8 mouse cellular contexts compared by ENCODE assay signal in genomic region chr7:46181590-46181989, GRCm38 (mm10). TPM values are rescaled to one million over a fixed set of nuclear protein-coding genes. Genes with fewer than 3 reads are reported as not detected.
DNase-seq lines count a peak whose midpoint lies in the region; ATAC-seq lines count a peak whose summit lies in the region.

No protein-coding gene starts in this region.

- H3K4me3 ChIP-seq in kidney, embryonic 16.5 days (ENCODE audit: low read length) = no peak overlapping the region

- no peaks in the 10 kb centered on the region for H3K36me3 ChIP-seq in kidney, embryonic 16.5 days (ENCODE audit: insufficient read depth, low read length)

- no peak overlapping the region for H3K27ac ChIP-seq in kidney, embryonic 16.5 days (ENCODE audit: low read length)

- peaks cover 45% of the 10 kb centered on the region for H3K27me3 ChIP-seq in kidney, embryonic 16.5 days (ENCODE audit: insufficient read depth, low read length)

- peaks cover 12% of the 10 kb centered on the region for H3K4me1 ChIP-seq in kidney, embryonic 16.5 days (ENCODE audit: insufficient read depth, low read length)

- no peaks in the 10 kb centered on the region for H3K9me3 ChIP-seq in kidney, embryonic 16.5 days (ENCODE audit: low read length)

- H3K4me2 ChIP-seq in kidney, embryonic 16.5 days (replicated peaks; ENCODE audit: low read depth, low read length) = no peak overlapping the region

- no peak for ATAC-seq in CD4-positive, CD25-positive, alpha-beta regulatory T cell, adult 4 months
- ATAC-seq in kidney, embryonic 16.5 days (ENCODE audit: low FRiP score, low TSS enrichment) = 0 out of 2 replicates have a peak, but pooled peaks have one; percentile 66

- 2% methylated on average over 3 of the region's 3 CpGs for WGBS in kidney, embryonic 16.5 days

- H3K9ac ChIP-seq in kidney, embryonic 16.5 days (replicated peaks; ENCODE audit: low read length) = no peak overlapping the region

- peak; percentile 69 for DNase-seq in CD4-positive, CD25-positive, alpha-beta regulatory T cell, adult 2 months (ENCODE audit: low read depth, low spot score)
- peak; percentile 11 for DNase-seq in Muller cell, postnatal 12 days (ENCODE audit: inconsistent ontology term)
- DNase-seq in cerebellum, adult 9-10 months = peak; percentile 87
- DNase-seq in frontal cortex, adult 2 months (ENCODE audit: extremely low spot score in 1 of 2, low spot score in 1 of 2) = peak; percentile 45 to 75
- peak; percentile 48 for DNase-seq in lung, postnatal 14 days
- peak; percentile 18 to 32 for DNase-seq in right cerebral cortex, postnatal 36 days (ENCODE audit: low spot score in 2 of 2)

RNA-seq across cellular contexts. Expression of gene Abcc8, which starts 1.8 kb away (rescaled TPM):
- not detected for polyA plus RNA-seq in CD4-positive, CD25-positive, alpha-beta regulatory T cell, adult 4 months (2017; shearing (Covaris generic))
- polyA plus RNA-seq in frontal cortex, adult 2 months (2012; rRNA removed) = 17.7 and 17.8 TPM in 2 replicates
- polyA plus RNA-seq in kidney, embryonic 16.5 days (2015; fragmentation: Nextera tagmentation; extraction: Ambion mirVana) = 2.6 and 3.5 TPM in 2 replicates

RNA-seq across cellular contexts. Expression of gene Ush1c, which starts 56.7 kb away (rescaled TPM):
- not detected for polyA plus RNA-seq in CD4-positive, CD25-positive, alpha-beta regulatory T cell, adult 4 months (2017; shearing (Covaris generic))
- polyA plus RNA-seq in frontal cortex, adult 2 months (2012; rRNA removed) = 0.12 and 0.23 TPM in 2 replicates
- polyA plus RNA-seq in kidney, embryonic 16.5 days (2015; fragmentation: Nextera tagmentation; extraction: Ambion mirVana) = 23.9 and 26.1 TPM in 2 replicates

RNA-seq across cellular contexts. Expression of gene Otog, which starts 59.2 kb away (rescaled TPM):
- polyA plus RNA-seq in CD4-positive, CD25-positive, alpha-beta regulatory T cell, adult 4 months (2017; shearing (Covaris generic)) = not detected
- 0.08 and 0.23 TPM in 2 replicates for polyA plus RNA-seq in frontal cortex, adult 2 months (2012; rRNA removed)
- polyA plus RNA-seq in kidney, embryonic 16.5 days (2015; fragmentation: Nextera tagmentation; extraction: Ambion mirVana) = 0.05 and 0.08 TPM in 2 replicates

Comparison
In these comparisons a context has a peak if more than half of its experiments do, and no peak if none do; other contexts are left out.
1. DNase-seq: peak in every context shown above with its lines; median percentile 87 in cerebellum, adult 9-10 months; 69 in CD4-positive, CD25-positive, alpha-beta regulatory T cell, adult 2 months; 60 in frontal cortex, adult 2 months; 48 in lung, postnatal 14 days; 25 in right cerebral cortex, postnatal 36 days; 11 in Muller cell, postnatal 12 days.
2. RNA of gene Ush1c, which starts 56.7 kb away (polyA plus RNA-seq): 23.9 to 26.1 TPM in kidney, embryonic 16.5 days; 0.12 to 0.23 TPM in frontal cortex, adult 2 months and not detected in CD4-positive, CD25-positive, alpha-beta regulatory T cell, adult 4 months; every median in the first group is over 10 times any median in the second.